Mouse (Mus musculus) monocyte, adult 2 months (primary cell): ENCODE results near the gene Stxbp5.

Experiments
- DNase-seq, 2 experiments: peaks; one replicate each; pipeline ENCODE4 v3.0.0; 2022; ENCODE audit warnings: low spot score in 2 of 2, low read depth in 1 of 2

Stxbp5 gene

GRCm38 (mm10) chr10:9760264-9760663 is 140.6 kb downstream of the Stxbp5 start:
- no peak for DNase-seq

- no peak for DNase-seq
Measured at GRCm38 (mm10) chr10:9756546-9756945, 144.3 kb downstream of the Stxbp5 start.

GRCm38 (mm10) chr10:9754893-9755541 is 145.9 kb downstream of the Stxbp5 start:
- no peak for DNase-seq

- no peak for DNase-seq
Measured at GRCm38 (mm10) chr10:9733861-9734260, 167.0 kb downstream of the Stxbp5 start.

- no peak for DNase-seq
Measured at GRCm38 (mm10) chr10:9732065-9732749, 168.7 kb downstream of the Stxbp5 start.

GRCm38 (mm10) chr10:9722519-9723303 is 178.2 kb downstream of the Stxbp5 start:
- DNase-seq: no peak

- DNase-seq: no peak
Measured at GRCm38 (mm10) chr10:9720027-9720426, 180.9 kb downstream of the Stxbp5 start.

GRCm38 (mm10) chr10:9718086-9718485 is 182.8 kb downstream of the Stxbp5 start:
- no peak for DNase-seq
